Mouse (Mus musculus) hindbrain, embryonic 14.5 days (tissue): ENCODE results near the gene Rab15. TPM values are rescaled to one million over a fixed set of nuclear protein-coding genes. Genes with fewer than 3 reads are reported as not detected.

Source experiments
- ATAC-seq: fragments of 200-750 bp; cut with Nextera tagmentation; 2 replicates; pipeline ENCODE4 v1.8.0; 2017; ENCODE audit warnings: moderate number of reproducible peaks, mild to moderate bottlenecking, moderate TSS enrichment, moderate library complexity; ENCODE audit not compliant: low FRiP score
- DNase-seq: peaks from one replicate; pipeline ENCODE4 v3.0.0-alpha.2; 2015; ENCODE audit warnings: low spot score
- H3K27ac ChIP-seq: fragments of 300-500 bp; sonication (generic); 2 replicates; pipeline ENCODE4 v1.5.1; 2014; ENCODE audit warnings: mild to moderate bottlenecking, moderate library complexity
- H3K27me3 ChIP-seq: fragments of 300-500 bp; sonication (generic); 2 replicates; pipeline ENCODE4 v1.6.1; 2014; ENCODE audit warnings: mild to moderate bottlenecking, low read length, mixed read lengths; ENCODE audit not compliant: control insufficient read depth, insufficient read depth
- H3K36me3 ChIP-seq: fragments of 300-500 bp; sonication (generic); replicated peaks from 2 replicates; pipeline ENCODE4 v1.6.1; 2014; ENCODE audit not compliant: control insufficient read depth, insufficient read depth
- H3K4me1 ChIP-seq: fragments of 300-500 bp; sonication (generic); replicated peaks from 2 replicates; pipeline ENCODE4 v1.6.1; 2014; ENCODE audit warnings: antibody characterized with exemption, low read length, mixed read lengths; ENCODE audit not compliant: control insufficient read depth, insufficient read depth
- H3K4me2 ChIP-seq: fragments of 300-500 bp; sonication (generic); replicated peaks from 2 replicates; pipeline ENCODE4 v1.6.1; 2014; ENCODE audit warnings: mild to moderate bottlenecking, moderate library complexity
- H3K4me3 ChIP-seq: fragments of 300-500 bp; sonication (generic); replicated peaks from 2 replicates; pipeline ENCODE4 v1.5.1; 2014; ENCODE audit warnings: mild to moderate bottlenecking, low read length
- H3K9ac ChIP-seq: fragments of 300-500 bp; sonication (generic); 2 replicates; pipeline ENCODE4 v1.6.1; 2014
- H3K9me3 ChIP-seq: fragments of 300-500 bp; sonication (generic); 2 replicates; pipeline ENCODE4 v1.6.1; 2016; ENCODE audit warnings: low read length; ENCODE audit not compliant: control insufficient read depth
- WGBS: fragments of 180-500 bp; shearing (Covaris S2); extraction: QIAGEN DNeasy Blood & Tissue Kit; methylation state at CpG from one replicate; pipeline ENCODE4 v1.1.7; 2014; 5-methylcytosine and 5-hydroxymethylcytosine counted together
- polyA plus RNA-seq: library from polyadenylated mRNA; unstranded; fragments of >200 nt; fragmentation: Nextera tagmentation; extraction: Ambion mirVana; gene quantifications from 2 replicates; pipeline ENCODE4 v1.2.1, GENCODE M21; 2014

Gene Rab15
- polyA plus RNA-seq, 1 experiment from 2014 or later: 35.7 TPM

- no peak overlapping the region for H3K9ac ChIP-seq
- no peak overlapping the region for H3K4me2 ChIP-seq
- no peaks in the 10 kb centered on the region for H3K4me1 ChIP-seq
- H3K27ac ChIP-seq: no peak overlapping the region
- WGBS: 89% methylated on average over 2 of the region's 2 CpGs
- no peak for ATAC-seq
- no peaks in the 10 kb centered on the region for H3K9me3 ChIP-seq
- H3K27me3 ChIP-seq: no peaks in the 10 kb centered on the region
- H3K36me3 ChIP-seq: no peaks in the 10 kb centered on the region
- no peak for DNase-seq
- H3K4me3 ChIP-seq: no peak overlapping the region
These were observed 29.7 kb upstream of the Rab15 start for GRCm38 (mm10) chr12:76852419-76852818.

- H3K4me3 ChIP-seq: no peak overlapping the region
- no peaks in the 10 kb centered on the region for H3K9me3 ChIP-seq
- ATAC-seq (no peak), DNase-seq (no peak)
- 91% methylated on average over 15 of the region's 15 CpGs for WGBS
- no peak overlapping the region for H3K27ac ChIP-seq
- H3K27me3 ChIP-seq: no peaks in the 10 kb centered on the region
- no peaks in the 10 kb centered on the region for H3K4me1 ChIP-seq
- H3K36me3 ChIP-seq: no peaks in the 10 kb centered on the region; the same call in 1 of the 2 replicates
- H3K9ac ChIP-seq: no peak overlapping the region
- no peak overlapping the region for H3K4me2 ChIP-seq
These were observed 21.8 kb upstream of the Rab15 start for GRCm38 (mm10) chr12:76844346-76845061.

- Histone ChIP-seq H3K9ac (no peak overlapping the region), H3K27me3 (no peaks in the 10 kb centered on the region), H3K4me2 (no peak overlapping the region), H3K9me3 (no peaks in the 10 kb centered on the region), H3K27ac (no peak overlapping the region), H3K4me1 (peaks cover 8% of the 10 kb centered on the region), H3K36me3 (no peaks in the 10 kb centered on the region; the same call in 1 of the 2 replicates), H3K4me3 (no peak overlapping the region)
- WGBS: 79% methylated on average over 6 of the region's 6 CpGs
- no peak for DNase-seq
- ATAC-seq: no peak
These were observed 17.4 kb upstream of the Rab15 start for GRCm38 (mm10) chr12:76840081-76840480.

DNA sequence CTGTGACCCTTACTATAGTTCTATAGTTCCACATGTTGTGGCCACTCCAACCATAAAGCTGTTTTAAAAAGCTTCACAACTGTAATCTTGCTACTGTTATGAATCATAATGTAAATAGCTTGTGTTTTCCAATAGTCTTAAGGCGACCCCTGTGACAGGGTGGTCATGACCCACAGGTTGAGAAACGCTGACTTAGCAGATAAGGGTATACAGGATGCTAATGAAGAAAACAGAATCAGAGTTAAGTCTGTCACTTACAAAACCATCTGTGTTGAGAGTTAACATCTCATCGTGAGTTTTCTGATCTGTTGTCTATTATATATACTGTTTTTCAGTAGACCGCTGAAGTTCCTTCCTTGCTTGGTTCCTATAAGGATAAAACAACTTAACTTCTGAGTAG lies 16.6 kb upstream of the Rab15 start:
- Histone ChIP-seq H3K27me3 (no peaks in the 10 kb centered on the region), H3K4me3 (no peak overlapping the region), H3K4me1 (peaks cover 8% of the 10 kb centered on the region), H3K36me3 (no peaks in the 10 kb centered on the region; the same call in 1 of the 2 replicates), H3K27ac (no peak overlapping the region), H3K4me2 (no peak overlapping the region), H3K9ac (no peak overlapping the region), H3K9me3 (no peaks in the 10 kb centered on the region)
- WGBS: 95% methylated on average over 4 of the region's 4 CpGs
- no peak for DNase-seq
- no peak for ATAC-seq

DNA sequence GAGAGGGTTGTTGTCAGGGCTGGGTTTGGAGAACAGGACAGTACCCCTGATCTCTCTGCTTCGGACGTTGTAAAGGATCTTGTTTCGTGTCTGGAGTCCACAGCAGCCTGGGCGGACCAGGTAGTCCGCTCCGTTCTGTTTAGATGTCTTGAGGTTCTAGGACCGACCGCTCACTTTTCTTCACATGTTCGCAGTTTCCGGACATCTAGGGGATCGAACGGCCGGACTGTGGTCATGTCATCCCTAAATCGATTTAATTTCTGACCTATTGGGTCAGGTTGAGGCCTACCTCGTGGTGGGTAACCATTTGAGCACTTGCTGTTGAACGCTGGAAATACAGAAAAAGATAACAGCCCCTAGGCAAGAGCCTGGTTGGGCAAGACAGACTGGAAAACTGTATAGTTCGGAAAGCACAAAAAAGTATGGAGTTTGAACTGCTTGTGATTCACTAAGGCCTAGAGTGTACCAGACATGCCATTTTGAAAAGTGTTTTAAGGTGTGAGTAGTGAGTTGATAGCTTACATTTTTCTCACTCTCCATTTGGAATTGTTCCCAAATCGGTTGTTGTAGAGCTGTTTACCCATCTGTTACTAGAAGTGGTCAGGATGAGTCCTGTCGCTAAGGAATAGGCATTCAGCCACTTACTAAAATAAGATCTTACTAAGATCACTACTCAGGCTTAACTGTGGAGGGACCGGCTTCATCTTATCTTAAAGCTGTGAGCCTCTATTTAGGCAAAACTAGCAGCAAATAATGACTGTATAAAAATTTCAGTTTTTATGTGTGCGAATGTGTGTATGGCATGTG lies 15.3 kb upstream of the Rab15 start:
- peak overlapping the region; percentile 81; the same call in 1 of the 2 replicates for H3K27ac ChIP-seq
- H3K4me3 ChIP-seq: peak overlapping the region; percentile 47
- H3K9ac ChIP-seq: peak overlapping the region; percentile 68
- no peaks in the 10 kb centered on the region for H3K9me3 ChIP-seq
- no peaks in the 10 kb centered on the region for H3K27me3 ChIP-seq
- H3K4me2 ChIP-seq: peak overlapping the region; percentile 71
- H3K4me1 ChIP-seq: peaks cover 8% of the 10 kb centered on the region
- DNase-seq (no peak), ATAC-seq (0 out of 2 replicates have a peak, but pooled peaks have one; percentile 0)
- H3K36me3 ChIP-seq: no peaks in the 10 kb centered on the region
- 14% methylated on average over 21 of the region's 21 CpGs for WGBS

- peaks cover 8% of the 10 kb centered on the region for H3K4me1 ChIP-seq
- ATAC-seq: peak; percentile 98
- H3K27me3 ChIP-seq: no peaks in the 10 kb centered on the region
- peak; percentile 99 for DNase-seq
- peak overlapping the region; percentile 81 for H3K27ac ChIP-seq
- peak overlapping the region; percentile 47 for H3K4me3 ChIP-seq
- H3K9ac ChIP-seq: peak overlapping the region; percentile 68
- H3K4me2 ChIP-seq: peak overlapping the region; percentile 71
- no peaks in the 10 kb centered on the region for H3K9me3 ChIP-seq
- WGBS: under 1% methylated on average over 43 of the region's 43 CpGs
- H3K36me3 ChIP-seq: no peaks in the 10 kb centered on the region
These were observed 14.6 kb upstream of the Rab15 start for GRCm38 (mm10) chr12:76837101-76837843.

- Histone ChIP-seq H3K4me1 (no peaks in the 10 kb centered on the region), H3K4me3 (no peak overlapping the region), H3K9ac (no peak overlapping the region), H3K27ac (no peak overlapping the region), H3K9me3 (no peaks in the 10 kb centered on the region), H3K36me3 (no peaks in the 10 kb centered on the region), H3K4me2 (no peak overlapping the region), H3K27me3 (no peaks in the 10 kb centered on the region)
- peak; percentile 69 for DNase-seq
- 7% methylated on average over 3 of the region's 3 CpGs for WGBS
- ATAC-seq: no peak
These were observed 10.0 kb upstream of the Rab15 start for GRCm38 (mm10) chr12:76832704-76833103.

GRCm38 (mm10) chr12:76825283-76825682 lies 2.6 kb upstream of the Rab15 start:
- DNase-seq: no peak
- no peak for ATAC-seq
- WGBS: 47% methylated on average over 4 of the region's 4 CpGs

More at GRCm38 (mm10) chr12:76825283-76825682, 2.6 kb upstream of the Rab15 start:
- no peaks in the 10 kb centered on the region for H3K9me3 ChIP-seq
- peaks cover 17% of the 10 kb centered on the region for H3K4me1 ChIP-seq
- no peak overlapping the region for H3K27ac ChIP-seq
- H3K36me3 ChIP-seq: no peaks in the 10 kb centered on the region
- H3K4me3 ChIP-seq: no peak overlapping the region
- no peak overlapping the region for H3K9ac ChIP-seq
- no peaks in the 10 kb centered on the region for H3K27me3 ChIP-seq
- no peak overlapping the region for H3K4me2 ChIP-seq
